Mouse (Mus musculus): ENCODE data around the gene Ten1. TPM values are rescaled to one million over a fixed set of nuclear protein-coding genes. Genes with fewer than 3 reads are reported as not detected.

Ten1 gene
- polyA plus RNA-seq, 1 experiment from 2014 or later = 51.9 TPM

- WGBS = 54% methylated on average over 11 of the region's 11 CpGs
- 0 out of 2 replicates have a peak, but pooled peaks cover 2% of the 10 kb centered on the region for H3K4me1 ChIP-seq (replicated peaks; ENCODE audit: control insufficient read depth, insufficient read depth)
- peaks cover 11% of the 10 kb centered on the region; the same call in 1 of the 2 replicates for H3K36me3 ChIP-seq (ENCODE audit: control insufficient read depth, insufficient read depth, low read length)
- DNase-seq (ENCODE audit: low spot score) = no peak
- TF ChIP-seq EP300 (optimal IDR thresholded peaks at IDR 0.05) (no peak), CTCF (IDR thresholded peaks at IDR 0.05; ENCODE audit: low read depth) (no peak)
- no peak overlapping the region for H3K4me3 ChIP-seq (ENCODE audit: low read depth, low read length)
- peak overlapping the region; percentile 56; the same call in 1 of the 2 replicates for H3K27ac ChIP-seq (replicated peaks)
- no peaks in the 10 kb centered on the region for H3K27me3 ChIP-seq (ENCODE audit: control insufficient read depth, insufficient read depth, low read length)
- no peaks in the 10 kb centered on the region for H3K9me3 ChIP-seq (ENCODE audit: control insufficient read depth, low read length)
- H3K9ac ChIP-seq (ENCODE audit: low read length) = no peak overlapping the region
- H3K4me2 ChIP-seq (replicated peaks; ENCODE audit: low read depth) = no peak overlapping the region
- ATAC-seq (ENCODE audit: low FRiP score, low TSS enrichment) = no peak
Measured at GRCm38 (mm10) chr11:116187226-116187930, 11.3 kb upstream of the Ten1 start.

DNA sequence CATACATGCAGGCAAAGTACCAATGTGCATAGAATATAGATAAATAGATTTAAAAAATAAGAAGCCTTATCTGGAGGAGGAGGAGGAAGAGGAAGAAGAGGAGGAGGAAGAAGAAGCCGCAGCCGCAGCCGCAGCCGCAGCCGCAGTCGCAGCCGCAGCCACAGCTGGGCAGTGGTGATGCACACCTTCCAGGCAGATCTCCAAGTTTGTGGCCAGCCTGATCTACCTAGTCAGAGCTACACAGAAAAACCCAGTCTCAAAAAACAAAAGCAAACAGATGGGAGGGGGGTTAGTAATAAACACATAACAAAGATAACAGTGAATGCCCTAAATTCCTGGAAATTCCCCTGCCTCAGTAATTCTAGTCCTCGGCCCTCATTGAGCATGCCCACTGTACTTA is 4.0 kb upstream of the Ten1 start:
- Histone ChIP-seq H3K27me3 (ENCODE audit: control insufficient read depth, insufficient read depth, low read length) (no peaks in the 10 kb centered on the region), H3K36me3 (ENCODE audit: control insufficient read depth, insufficient read depth, low read length) (peaks cover 2% of the 10 kb centered on the region; the same call in 1 of the 2 replicates), H3K9me3 (ENCODE audit: control insufficient read depth, low read length) (no peaks in the 10 kb centered on the region), H3K9ac (ENCODE audit: low read length) (0 out of 2 replicates have a peak overlapping the region, but pooled peaks have one; percentile 4), H3K4me2 (replicated peaks; ENCODE audit: low read depth) (peak overlapping the region; percentile 37; the same call in 1 of the 2 replicates), H3K4me3 (ENCODE audit: low read depth, low read length) (no peak overlapping the region), H3K27ac (replicated peaks) (no peak overlapping the region), H3K4me1 (replicated peaks; ENCODE audit: control insufficient read depth, insufficient read depth) (no peaks in the 10 kb centered on the region)
- 88% methylated on average over 8 of the region's 8 CpGs for WGBS
- ATAC-seq (ENCODE audit: low FRiP score, low TSS enrichment) (no peak), DNase-seq (ENCODE audit: low spot score) (no peak)
- TF ChIP-seq EP300 (optimal IDR thresholded peaks at IDR 0.05) = no peak
- no peak for TF ChIP-seq CTCF (IDR thresholded peaks at IDR 0.05; ENCODE audit: low read depth)

DNA sequence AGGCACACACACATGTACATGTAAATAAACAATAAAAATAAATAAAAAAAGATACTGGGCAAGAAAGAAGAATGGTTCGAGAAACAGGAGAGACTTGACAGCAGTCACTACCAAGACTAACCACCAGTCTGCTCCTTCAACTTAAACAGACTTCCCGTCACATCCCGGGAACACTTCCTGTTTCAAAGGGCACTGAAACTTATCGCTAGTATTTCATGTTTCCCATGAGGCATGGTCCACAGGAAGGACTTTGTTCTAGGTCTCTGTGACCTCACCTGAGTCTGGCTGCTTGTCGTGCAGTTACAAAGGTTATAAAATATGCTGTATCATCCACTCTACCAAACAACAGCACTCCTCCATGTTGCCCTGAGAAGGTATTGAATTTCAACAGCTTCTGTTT is 3.4 kb upstream of the Ten1 start:
- Histone ChIP-seq H3K4me2 (replicated peaks; ENCODE audit: low read depth) (peak overlapping the region; percentile 37; the same call in 1 of the 2 replicates), H3K9ac (ENCODE audit: low read length) (no peak overlapping the region), H3K27ac (replicated peaks) (peak overlapping the region; percentile 30), H3K36me3 (ENCODE audit: control insufficient read depth, insufficient read depth, low read length) (peaks cover 2% of the 10 kb centered on the region; the same call in 1 of the 2 replicates), H3K27me3 (ENCODE audit: control insufficient read depth, insufficient read depth, low read length) (no peaks in the 10 kb centered on the region), H3K9me3 (ENCODE audit: control insufficient read depth, low read length) (no peaks in the 10 kb centered on the region), H3K4me1 (replicated peaks; ENCODE audit: control insufficient read depth, insufficient read depth) (no peaks in the 10 kb centered on the region), H3K4me3 (ENCODE audit: low read depth, low read length) (no peak overlapping the region)
- ATAC-seq (ENCODE audit: low FRiP score, low TSS enrichment) = peak; percentile 48
- TF ChIP-seq CTCF (IDR thresholded peaks at IDR 0.05; ENCODE audit: low read depth) (peak; percentile 38), EP300 (optimal IDR thresholded peaks at IDR 0.05) (no peak)
- DNase-seq (ENCODE audit: low spot score) = peak; percentile 57
- WGBS = 44% methylated on average over 5 of the region's 5 CpGs

GRCm38 (mm10) chr11:116196336-116196735 is 2.3 kb upstream of the Ten1 start:
- TF ChIP-seq EP300 (optimal IDR thresholded peaks at IDR 0.05) = no peak
- TF ChIP-seq CTCF (IDR thresholded peaks at IDR 0.05; ENCODE audit: low read depth) = no peak
- H3K4me1 ChIP-seq (replicated peaks; ENCODE audit: control insufficient read depth, insufficient read depth) = no peaks in the 10 kb centered on the region
- no peak overlapping the region for H3K4me3 ChIP-seq (ENCODE audit: low read depth, low read length)
- WGBS = 77% methylated on average over 3 of the region's 3 CpGs
- H3K9me3 ChIP-seq (ENCODE audit: control insufficient read depth, low read length) = no peaks in the 10 kb centered on the region
- H3K27me3 ChIP-seq (ENCODE audit: control insufficient read depth, insufficient read depth, low read length) = no peaks in the 10 kb centered on the region
- H3K4me2 ChIP-seq (replicated peaks; ENCODE audit: low read depth) = no peak overlapping the region
- DNase-seq (ENCODE audit: low spot score) = no peak
- no peak overlapping the region for H3K9ac ChIP-seq (ENCODE audit: low read length)
- ATAC-seq (ENCODE audit: low FRiP score, low TSS enrichment) = no peak
- H3K27ac ChIP-seq (replicated peaks) = no peak overlapping the region; the same call in 1 of the 2 replicates
- H3K36me3 ChIP-seq (ENCODE audit: control insufficient read depth, insufficient read depth, low read length) = peaks cover 2% of the 10 kb centered on the region; the same call in 1 of the 2 replicates

DNA sequence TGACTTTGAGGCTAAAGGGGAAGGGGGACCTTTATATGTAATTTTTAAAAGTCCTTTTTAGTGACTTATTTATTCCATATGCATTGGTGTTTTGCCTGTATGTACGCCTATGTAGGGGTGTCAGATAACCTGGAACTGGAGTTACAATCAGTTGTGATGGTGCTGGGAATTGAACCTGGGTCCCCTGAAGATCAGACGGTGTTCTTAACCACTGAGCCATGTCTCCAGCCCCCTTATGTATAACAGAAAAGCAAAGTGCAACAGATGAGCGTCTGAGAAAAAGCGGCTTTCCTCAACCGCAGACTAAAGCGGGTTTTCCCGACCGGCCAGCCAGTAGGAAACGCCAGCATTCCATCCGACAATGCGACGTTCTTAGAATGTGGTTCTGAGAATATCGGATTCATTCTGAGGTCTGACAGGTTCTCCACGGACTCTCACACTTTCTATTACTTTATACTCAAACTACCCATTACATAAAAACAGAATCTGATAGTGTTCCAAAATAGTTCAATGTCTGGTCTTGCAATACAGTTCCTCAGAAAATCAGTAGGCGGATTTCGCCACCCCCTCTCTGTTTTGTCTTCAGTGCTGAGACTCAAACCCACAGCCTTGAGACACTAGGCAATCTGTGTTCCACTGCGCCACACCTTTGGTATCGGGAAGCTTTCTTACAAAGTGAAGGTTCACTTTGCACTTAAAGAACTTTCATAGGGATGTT is 1.6 kb upstream of the Ten1 start:
- 93% methylated on average over 18 of the region's 18 CpGs for WGBS
- ATAC-seq (ENCODE audit: low FRiP score, low TSS enrichment) (no peak), DNase-seq (ENCODE audit: low spot score) (no peak)
- Histone ChIP-seq H3K4me2 (replicated peaks; ENCODE audit: low read depth) (peak overlapping the region; percentile 80), H3K4me1 (replicated peaks; ENCODE audit: control insufficient read depth, insufficient read depth) (no peaks in the 10 kb centered on the region), H3K4me3 (ENCODE audit: low read depth, low read length) (peak overlapping the region; percentile 74; the same call in 1 of the 2 replicates), H3K27ac (replicated peaks) (peak overlapping the region; percentile 50), H3K9me3 (ENCODE audit: control insufficient read depth, low read length) (no peaks in the 10 kb centered on the region), H3K27me3 (ENCODE audit: control insufficient read depth, insufficient read depth, low read length) (no peaks in the 10 kb centered on the region), H3K36me3 (ENCODE audit: control insufficient read depth, insufficient read depth, low read length) (peaks cover 2% of the 10 kb centered on the region; the same call in 1 of the 2 replicates), H3K9ac (ENCODE audit: low read length) (peak overlapping the region; percentile 86; the same call in 1 of the 2 replicates)
- no peak for TF ChIP-seq EP300 (optimal IDR thresholded peaks at IDR 0.05)
- no peak for TF ChIP-seq CTCF (IDR thresholded peaks at IDR 0.05; ENCODE audit: low read depth)
